Mouse (Mus musculus) erythroblast, embryonic 14.5 days (primary cell): Measurements from ENCODE around the gene Glycam1. TPM values are rescaled to one million over a fixed set of nuclear protein-coding genes. Genes with fewer than 3 reads are reported as not detected.
"Not testable (repeated sequence)": the region's sequence is repeated elsewhere in the genome, so short reads cannot be mapped to it uniquely, and the experiment has no call there.

Experiments used
- H3K27me3 ChIP-seq: 2 replicates; pipeline ENCODE4 v1.6.1; 2012; ENCODE audit warnings: inconsistent platforms; ENCODE audit not compliant: control insufficient read depth
- H3K36me3 ChIP-seq: 2 replicates; pipeline ENCODE4 v1.6.1; 2012; ENCODE audit warnings: mild to moderate bottlenecking, inconsistent platforms; ENCODE audit not compliant: control insufficient read depth
- H3K4me1 ChIP-seq: 2 replicates; pipeline ENCODE4 v1.6.1; 2012; ENCODE audit warnings: inconsistent platforms; ENCODE audit not compliant: control insufficient read depth
- H3K4me3 ChIP-seq: replicated peaks from 2 replicates; pipeline ENCODE3; 2012; ENCODE audit warnings: moderate library complexity, mild to moderate bottlenecking, inconsistent platforms
- H3K9me3 ChIP-seq: 2 replicates; pipeline ENCODE4 v1.6.1; 2012; ENCODE audit warnings: low read length, inconsistent platforms, mixed read lengths; ENCODE audit not compliant: control insufficient read depth
- GATA1 ChIP-seq: IDR thresholded peaks from 2 replicates; pipeline ENCODE4 v1.6.1; 2012; ENCODE audit warnings: low read length, inconsistent platforms, mixed read lengths
- TAL1 ChIP-seq: IDR thresholded peaks from 3 replicates; pipeline ENCODE4 v1.6.1; 2012; ENCODE audit warnings: low read length, inconsistent platforms, mixed read lengths
- polyA plus RNA-seq: library from polyadenylated mRNA; stranded (reverse); fragments of >175 nt; gene quantifications from 2 replicates; pipeline ENCODE4 v1.2.3, GENCODE M21; 2012

Glycam1 gene
- polyA plus RNA-seq: not detected in 2 replicates

- no peaks in the 10 kb centered on the region for H3K36me3 ChIP-seq
- no peaks in the 10 kb centered on the region for H3K4me1 ChIP-seq
- TF ChIP-seq GATA1 (no peak), TAL1 (no peak)
- no peaks in the 10 kb centered on the region for H3K27me3 ChIP-seq
- no peak within 1 kb of the TSS for H3K4me3 ChIP-seq
- no peaks in the 10 kb centered on the region for H3K9me3 ChIP-seq
These were observed at the start of gene Glycam1 for GRCm38 (mm10) chr15:103564981-103565380. Gene Glycam1 (minus strand): TSS chr15:103565081.

DNA sequence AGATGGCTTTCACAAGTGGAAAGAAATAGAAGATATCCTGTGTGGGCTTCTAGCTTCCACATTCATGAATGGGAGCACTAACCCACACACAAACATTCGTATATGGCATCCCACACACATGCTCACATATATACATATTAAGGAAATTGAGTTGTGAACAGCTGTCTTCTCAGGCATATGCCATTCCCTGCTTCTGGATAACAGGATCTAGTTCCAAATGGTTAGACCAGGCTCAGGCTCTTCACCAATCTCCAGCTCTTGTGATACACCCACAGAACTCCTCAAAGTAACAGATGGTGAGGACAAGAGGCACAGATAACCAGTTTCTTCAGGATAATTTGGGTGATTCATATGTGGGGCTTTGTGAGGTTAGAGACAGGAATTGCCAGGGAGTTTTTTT is 39.6 kb upstream of the Glycam1 start:
- no peak overlapping the region for H3K4me3 ChIP-seq
- H3K27me3 ChIP-seq: no peaks in the 10 kb centered on the region
- H3K4me1 ChIP-seq: no peaks in the 10 kb centered on the region
- H3K9me3 ChIP-seq: peaks cover 4% of the 10 kb centered on the region; the same call in 1 of the 2 replicates
- no peaks in the 10 kb centered on the region for H3K36me3 ChIP-seq
- TF ChIP-seq TAL1 (no peak), GATA1 (no peak)

GRCm38 (mm10) chr15:103590779-103591178 is 25.9 kb upstream of the Glycam1 start:
- TF ChIP-seq TAL1: no peak
- no peak for TF ChIP-seq GATA1
- no peaks in the 10 kb centered on the region for H3K27me3 ChIP-seq
- H3K4me3 ChIP-seq: no peak overlapping the region
- no peaks in the 10 kb centered on the region for H3K4me1 ChIP-seq
- no peaks in the 10 kb centered on the region for H3K9me3 ChIP-seq
- no peaks in the 10 kb centered on the region for H3K36me3 ChIP-seq

- not testable (repeated sequence) for H3K36me3 ChIP-seq, H3K27me3 ChIP-seq, H3K4me1 ChIP-seq, H3K9me3 ChIP-seq, H3K4me3 ChIP-seq
These were observed 22.9 kb upstream of the Glycam1 start for GRCm38 (mm10) chr15:103587752-103588151.

- no peak overlapping the region for H3K4me3 ChIP-seq
- H3K4me1 ChIP-seq: no peaks in the 10 kb centered on the region
- no peaks in the 10 kb centered on the region for H3K36me3 ChIP-seq
- no peaks in the 10 kb centered on the region for H3K27me3 ChIP-seq
- no peak for TF ChIP-seq GATA1
- no peak for TF ChIP-seq TAL1
- H3K9me3 ChIP-seq: no peaks in the 10 kb centered on the region
These were observed 21.0 kb upstream of the Glycam1 start for GRCm38 (mm10) chr15:103585876-103586275.

DNA sequence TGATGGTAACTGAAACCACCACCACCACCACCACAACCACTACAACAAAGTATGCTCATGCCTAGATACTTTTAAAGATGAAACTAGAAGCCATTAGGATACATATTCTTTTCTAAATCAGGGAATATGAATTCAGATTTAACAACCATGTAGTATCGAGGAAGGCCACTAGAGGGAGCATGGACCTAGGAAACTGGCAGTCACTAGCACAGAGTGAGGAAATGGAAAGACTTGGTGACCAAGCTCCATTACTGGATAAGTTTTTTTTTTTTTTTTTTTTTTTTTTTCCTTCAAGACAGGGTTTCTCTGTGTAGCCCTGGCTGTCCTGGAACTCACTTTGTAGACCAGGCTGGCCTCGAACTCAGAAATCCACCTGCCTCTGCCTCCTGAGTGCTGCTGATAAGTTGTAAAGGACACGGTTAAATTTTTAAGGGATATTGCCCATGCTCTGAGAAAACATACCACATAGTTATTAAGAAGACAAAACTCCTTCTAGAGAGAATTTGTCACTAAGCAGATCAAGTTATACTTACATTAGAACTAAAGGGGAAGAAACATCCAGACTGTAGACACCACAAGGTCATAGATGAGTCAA is 12.7 kb downstream of the Glycam1 start:
- H3K9me3 ChIP-seq: no peaks in the 10 kb centered on the region
- H3K27me3 ChIP-seq: no peaks in the 10 kb centered on the region
- no peaks in the 10 kb centered on the region for H3K36me3 ChIP-seq
- TF ChIP-seq TAL1 (no peak), GATA1 (no peak)
- no peak overlapping the region for H3K4me3 ChIP-seq
- no peaks in the 10 kb centered on the region for H3K4me1 ChIP-seq

GRCm38 (mm10) chr15:103551053-103551452 is 13.8 kb downstream of the Glycam1 start:
- no peaks in the 10 kb centered on the region for H3K9me3 ChIP-seq
- H3K27me3 ChIP-seq: no peaks in the 10 kb centered on the region
- H3K36me3 ChIP-seq: no peaks in the 10 kb centered on the region
- no peak for TF ChIP-seq GATA1
- no peak for TF ChIP-seq TAL1
- no peak overlapping the region for H3K4me3 ChIP-seq
- H3K4me1 ChIP-seq: no peaks in the 10 kb centered on the region

GRCm38 (mm10) chr15:103549475-103549874 is 15.4 kb downstream of the Glycam1 start:
- H3K4me1 ChIP-seq: no peaks in the 10 kb centered on the region
- no peak overlapping the region for H3K4me3 ChIP-seq
- TF ChIP-seq GATA1: no peak
- no peak for TF ChIP-seq TAL1
- no peaks in the 10 kb centered on the region for H3K36me3 ChIP-seq
- H3K27me3 ChIP-seq: no peaks in the 10 kb centered on the region
- H3K9me3 ChIP-seq: no peaks in the 10 kb centered on the region

GRCm38 (mm10) chr15:103547983-103548382 is 16.9 kb downstream of the Glycam1 start:
- H3K36me3 ChIP-seq: no peaks in the 10 kb centered on the region
- H3K27me3 ChIP-seq: no peaks in the 10 kb centered on the region
- no peak overlapping the region for H3K4me3 ChIP-seq
- no peaks in the 10 kb centered on the region for H3K4me1 ChIP-seq
- TF ChIP-seq TAL1 (no peak), GATA1 (no peak)
- H3K9me3 ChIP-seq: no peaks in the 10 kb centered on the region

DNA sequence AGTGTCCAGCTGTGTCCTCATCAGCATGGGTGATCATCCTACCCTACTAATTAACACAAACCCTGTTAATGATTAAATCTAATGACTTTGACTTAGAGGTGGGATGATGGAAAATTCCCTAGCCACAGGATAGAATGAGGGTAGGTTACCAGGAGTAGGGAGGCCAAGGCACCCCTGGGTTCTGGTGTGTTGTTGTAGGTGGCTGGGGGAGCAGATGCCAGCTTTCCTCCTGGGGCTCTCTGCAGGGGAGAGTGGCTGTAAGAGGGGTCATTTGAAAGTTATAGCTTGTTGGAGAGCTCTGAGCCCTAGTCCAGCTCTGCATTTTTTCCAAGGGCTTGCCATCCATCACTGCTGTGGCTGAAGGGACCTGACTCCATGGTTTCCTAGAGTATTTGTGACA is 22.4 kb downstream of the Glycam1 start:
- Histone ChIP-seq H3K36me3 (no peaks in the 10 kb centered on the region), H3K27me3 (peaks cover 20% of the 10 kb centered on the region), H3K9me3 (no peaks in the 10 kb centered on the region), H3K4me3 (no peak overlapping the region), H3K4me1 (no peaks in the 10 kb centered on the region)
- no peak for TF ChIP-seq GATA1
- no peak for TF ChIP-seq TAL1
